Mouse (Mus musculus): ENCODE results near the gene Mthfd2.

Mthfd2 gene

DNA sequence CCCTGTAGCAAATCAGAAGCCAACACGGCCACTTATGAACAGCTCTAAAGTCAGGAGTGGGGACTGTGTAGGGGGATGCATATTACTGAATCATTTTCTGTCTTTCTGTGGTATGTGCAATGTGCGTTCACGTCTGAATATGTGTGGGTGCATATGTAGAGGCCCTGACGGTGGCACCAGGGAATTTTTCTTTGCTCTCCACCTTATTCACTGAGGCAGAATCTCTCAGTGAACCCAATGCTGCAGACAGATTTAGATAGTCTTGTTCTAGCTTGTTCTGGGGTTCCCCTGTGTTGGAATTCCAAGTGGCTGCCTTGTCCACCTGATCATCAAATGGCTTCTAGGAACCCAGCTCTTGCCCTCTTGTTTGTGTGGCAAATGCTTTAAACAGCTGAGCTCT lies 58.1 kb downstream of the Mthfd2 start:
- no peak for DNase-seq (ENCODE audit: low spot score)

DNA sequence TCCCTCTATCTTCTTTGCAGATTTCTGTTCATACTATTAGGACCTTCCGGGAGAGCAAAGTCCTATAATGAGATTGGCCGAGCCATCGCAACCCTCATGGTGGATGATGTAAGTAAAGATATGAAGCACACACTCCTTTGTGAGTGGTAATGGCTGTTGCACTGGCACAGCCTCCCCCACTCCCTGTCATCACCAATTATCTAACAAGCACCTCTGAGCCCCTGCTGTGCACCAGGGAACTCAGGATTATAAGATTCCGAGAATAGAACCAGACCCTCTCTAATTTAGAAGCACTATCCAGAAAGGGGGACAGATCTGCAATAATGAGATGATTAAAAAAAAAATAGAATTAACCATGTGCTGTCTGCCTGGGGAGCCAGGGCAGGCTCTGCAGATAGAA lies 60.1 kb downstream of the Mthfd2 start:
- DNase-seq (ENCODE audit: low spot score), result no peak

DNA sequence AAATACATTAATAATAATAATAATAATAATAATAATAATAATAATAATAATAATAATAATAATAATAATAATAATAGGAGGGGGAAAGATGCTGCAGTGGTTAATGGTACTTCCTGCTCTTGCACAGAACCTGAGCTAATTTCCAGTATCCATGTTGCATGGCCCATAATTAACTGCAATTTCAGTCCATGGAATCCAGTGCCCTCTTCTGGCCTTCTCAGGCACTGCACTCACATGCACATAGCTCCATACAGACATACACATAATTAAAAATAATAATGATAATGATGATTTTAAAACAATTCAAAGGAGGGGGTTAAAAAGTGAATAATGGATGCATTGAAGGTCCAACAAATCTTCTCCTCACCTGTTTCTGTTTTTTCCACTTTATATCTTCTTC lies 60.5 kb downstream of the Mthfd2 start:
- no peak for DNase-seq (ENCODE audit: low spot score)

GRCm38 (mm10) chr6:83264516-83264915 lies 61.2 kb downstream of the Mthfd2 start:
- no peak for DNase-seq (ENCODE audit: low spot score)
